Mouse (Mus musculus): ENCODE results near the gene St6galnac6. TPM values are rescaled to one million over a fixed set of nuclear protein-coding genes. Genes with fewer than 3 reads are reported as not detected.

The St6galnac6 gene
- total RNA-seq, 1 experiment from 2014 or later = 4.7 TPM

DNA sequence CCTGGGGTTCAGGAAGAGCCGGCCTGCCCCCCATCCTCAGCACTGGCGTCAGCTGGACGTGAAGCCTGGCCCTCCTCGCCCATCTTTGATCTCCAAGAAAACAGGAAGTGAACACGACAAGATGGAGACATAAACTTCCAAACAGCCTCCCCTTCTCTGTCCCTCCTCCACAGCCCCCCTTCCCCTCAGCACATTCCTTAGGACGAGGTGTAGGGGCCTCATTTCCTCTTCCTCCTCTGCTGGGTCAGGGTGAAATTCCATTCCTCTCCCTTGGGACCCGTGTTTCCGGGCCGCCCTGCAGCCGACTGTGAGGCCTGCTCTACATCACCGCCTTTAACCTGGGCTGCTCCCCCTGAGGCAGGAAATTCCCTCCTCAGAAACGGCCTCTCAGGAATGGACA, 56.3 kb downstream of the St6galnac6 start:
- ATAC-seq (ENCODE audit: extremely low read depth, insufficient number of reproducible peaks, low FRiP score, poor library complexity, severe bottlenecking) = no peak

DNA sequence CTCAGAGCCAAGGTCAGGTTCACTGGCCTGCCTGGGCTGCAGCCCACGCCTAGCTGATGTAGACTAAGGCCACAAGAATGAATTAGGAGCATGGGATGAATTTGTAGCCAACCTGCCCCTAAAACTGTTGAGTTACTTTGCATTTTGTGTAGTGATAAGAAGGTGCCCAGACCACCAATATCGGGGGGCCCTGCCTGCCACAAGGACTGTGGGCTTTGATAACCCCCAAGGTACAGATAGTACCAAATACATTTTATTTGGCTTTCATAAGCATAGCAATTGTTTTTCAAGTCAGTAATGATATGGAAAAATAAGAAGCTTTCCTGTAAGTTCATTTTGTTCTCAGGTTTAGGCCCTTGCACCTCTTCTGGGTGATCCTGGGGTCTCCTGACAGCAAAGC, 59.4 kb downstream of the St6galnac6 start:
- no peak for ATAC-seq (ENCODE audit: extremely low read depth, insufficient number of reproducible peaks, low FRiP score, poor library complexity, severe bottlenecking)

DNA sequence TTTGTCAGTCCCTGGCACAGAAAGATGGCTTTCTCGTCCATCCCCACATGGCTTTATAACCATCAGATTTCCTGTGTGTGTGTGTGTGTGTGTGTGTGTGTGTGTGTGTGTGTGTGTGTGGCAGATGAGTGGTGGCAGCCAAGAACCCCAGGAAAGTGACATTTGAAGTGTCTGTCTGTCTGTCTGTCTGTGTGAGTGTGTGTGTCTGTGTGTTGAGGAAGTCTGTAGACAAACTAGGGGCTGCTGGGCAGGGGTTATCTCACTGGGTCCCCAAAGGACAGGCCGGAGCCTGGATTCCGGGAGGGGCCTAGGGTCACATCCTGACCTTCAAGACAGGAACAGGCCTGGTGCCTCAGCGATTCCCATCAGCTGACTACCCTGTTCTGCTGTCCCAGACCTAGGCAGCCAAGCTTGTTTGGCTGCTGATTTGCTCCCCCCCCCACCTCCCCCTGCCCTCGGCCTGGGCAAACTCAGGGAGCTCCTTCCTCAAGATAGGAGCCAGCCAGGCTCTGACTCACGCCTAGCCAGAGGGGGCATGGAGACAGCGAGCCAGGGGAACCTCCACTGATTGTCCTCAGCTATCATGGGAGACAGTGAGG, 62.1 kb downstream of the St6galnac6 start:
- ATAC-seq (ENCODE audit: extremely low read depth, insufficient number of reproducible peaks, low FRiP score, poor library complexity, severe bottlenecking) = no peak

DNA sequence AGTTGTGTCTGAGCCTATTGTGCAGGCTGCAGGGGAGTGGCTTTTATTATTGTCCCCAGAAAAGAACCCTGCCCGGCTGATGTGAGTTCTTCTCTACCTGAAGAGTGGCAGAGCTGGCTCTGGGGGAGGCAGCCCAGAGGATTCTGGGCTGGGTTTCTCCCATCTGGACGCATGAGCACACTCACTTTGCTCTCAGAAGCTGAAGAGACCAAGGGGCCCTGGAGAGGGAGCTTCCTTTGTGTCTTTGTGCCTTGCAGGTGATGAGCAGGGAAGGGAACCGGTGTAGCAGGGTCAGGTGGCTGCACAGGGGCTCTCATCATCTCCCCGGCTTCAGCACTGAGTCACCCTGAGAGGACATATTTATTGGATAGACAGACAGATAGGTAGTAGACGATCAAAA, 62.8 kb downstream of the St6galnac6 start:
- ATAC-seq (ENCODE audit: extremely low read depth, insufficient number of reproducible peaks, low FRiP score, poor library complexity, severe bottlenecking) = no peak

DNA sequence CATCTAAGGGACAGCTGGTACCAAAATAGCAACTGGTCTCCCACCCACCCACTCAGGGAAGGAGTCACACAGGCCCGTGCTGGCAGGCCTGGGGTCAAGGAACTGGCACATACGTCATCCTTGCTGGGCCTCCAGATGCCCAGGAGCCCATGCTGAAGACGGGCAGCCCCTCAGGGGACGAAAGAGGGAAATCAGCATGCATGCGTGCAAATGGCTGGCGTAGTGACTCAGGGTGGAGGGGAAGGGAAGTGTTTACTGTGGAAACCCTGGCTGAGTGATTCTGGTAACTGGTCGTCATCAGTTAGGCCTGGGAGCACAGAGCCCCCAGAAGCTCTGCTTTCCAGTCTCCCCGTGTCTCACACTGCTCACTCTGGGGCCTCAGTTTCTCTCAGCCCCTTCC, 65.8 kb downstream of the St6galnac6 start:
- no peak for ATAC-seq (ENCODE audit: extremely low read depth, insufficient number of reproducible peaks, low FRiP score, poor library complexity, severe bottlenecking)

DNA sequence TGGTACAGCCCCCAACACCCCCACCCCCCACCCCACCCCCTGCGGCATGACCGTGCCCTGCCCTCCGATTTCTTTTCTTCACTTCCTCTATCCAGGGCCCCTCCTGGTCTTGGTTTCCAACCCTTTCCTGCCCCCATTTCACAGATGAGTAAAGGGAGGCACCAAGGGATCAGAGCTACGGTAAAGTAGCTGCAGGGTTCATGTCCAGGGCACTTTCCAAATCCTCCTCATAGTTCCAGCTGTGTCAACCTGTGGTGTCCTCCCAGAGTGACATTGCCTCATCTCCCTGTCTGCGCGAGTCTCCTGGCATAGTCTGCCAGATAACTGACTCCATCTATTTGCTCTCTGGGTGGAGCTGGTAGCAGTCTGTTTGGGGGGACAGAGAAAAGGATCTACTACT, 66.3 kb downstream of the St6galnac6 start:
- ATAC-seq (ENCODE audit: extremely low read depth, insufficient number of reproducible peaks, low FRiP score, poor library complexity, severe bottlenecking) = no peak

DNA sequence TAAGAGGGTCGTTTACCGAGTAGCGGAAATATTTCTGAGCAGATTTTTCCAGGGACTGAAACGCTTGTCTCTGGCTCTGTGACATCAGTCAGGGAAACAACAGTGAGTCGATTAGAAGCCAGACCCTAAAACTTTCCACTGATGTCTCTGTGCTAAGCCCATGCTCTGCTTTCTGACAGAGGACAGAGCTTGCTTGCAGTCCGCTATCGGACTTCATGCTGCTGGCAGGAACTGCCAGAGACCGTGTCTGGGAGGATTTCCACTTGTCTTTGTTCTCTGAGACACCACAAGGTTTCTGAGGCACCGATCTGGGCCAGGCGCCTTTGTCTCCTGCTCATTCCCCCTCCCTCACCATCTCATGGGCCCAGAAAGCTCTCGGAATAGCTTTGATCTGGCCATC, 68.3 kb downstream of the St6galnac6 start:
- no peak for ATAC-seq (ENCODE audit: extremely low read depth, insufficient number of reproducible peaks, low FRiP score, poor library complexity, severe bottlenecking)

DNA sequence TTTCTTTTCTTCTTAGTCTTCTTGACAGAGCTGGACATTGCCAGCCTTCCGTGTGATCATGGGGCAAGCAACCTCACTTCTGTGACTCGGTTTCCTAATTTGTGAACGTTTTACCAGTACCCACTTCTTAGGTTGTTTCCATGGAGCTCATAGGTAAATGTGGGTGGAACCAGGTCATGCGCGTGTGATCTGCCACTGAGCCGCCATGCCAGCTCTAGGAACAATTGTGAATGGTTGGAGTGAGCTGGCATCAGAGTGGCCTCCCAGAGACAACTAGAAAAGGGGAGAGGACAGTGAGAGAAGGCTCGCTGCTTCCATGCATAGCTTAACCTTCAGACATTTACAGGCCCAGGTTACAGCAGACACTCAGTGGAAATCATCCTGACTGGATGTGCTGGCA, 68.7 kb downstream of the St6galnac6 start:
- ATAC-seq (ENCODE audit: extremely low read depth, insufficient number of reproducible peaks, low FRiP score, poor library complexity, severe bottlenecking) = no peak

DNA sequence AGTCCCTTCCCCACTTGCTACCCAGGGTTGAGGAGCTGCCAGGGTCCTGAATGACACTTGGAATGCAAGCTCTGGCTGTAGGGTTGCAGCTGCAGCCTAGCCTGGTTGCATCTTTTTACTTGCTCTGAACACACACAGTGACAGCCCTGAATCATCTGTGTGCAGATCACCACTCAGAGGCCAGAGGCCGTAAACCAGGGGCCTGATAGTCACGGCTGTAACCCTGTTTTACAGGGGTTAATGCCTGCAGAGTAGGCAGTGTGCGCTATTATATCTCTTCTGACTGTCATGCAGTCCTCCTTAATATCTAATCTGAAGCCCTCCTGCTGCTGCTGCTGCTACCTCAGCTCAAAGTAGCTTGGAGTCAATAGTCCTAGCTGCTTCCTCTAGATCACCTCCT, 70.4 kb downstream of the St6galnac6 start:
- no peak for ATAC-seq (ENCODE audit: extremely low read depth, insufficient number of reproducible peaks, low FRiP score, poor library complexity, severe bottlenecking)

Other genes starting within 250 kb of the St6galnac6 start
- 120 and 134 TPM in 2 replicates for gene Ciz1, start 247.4 kb upstream of the St6galnac6 start, total RNA-seq (2017)
- gene Dnm1, start 246.4 kb upstream of the St6galnac6 start, total RNA-seq (2017) = not detected in 2 replicates
- 31.8 and 39.5 TPM in 2 replicates for gene 1110008P14Rik, start 217.8 kb upstream of the St6galnac6 start, total RNA-seq (2017)
- 246 and 252 TPM in 2 replicates for gene Lcn2, start 211.5 kb upstream of the St6galnac6 start, total RNA-seq (2017)
- gene Ptges2, start 203.8 kb upstream of the St6galnac6 start, total RNA-seq (2017) = 2.9 and 4.1 TPM in 2 replicates
- 6.1 and 6.4 TPM in 2 replicates for gene Naif1, start 149.3 kb upstream of the St6galnac6 start, total RNA-seq (2017)
- 15.2 and 17.8 TPM in 2 replicates for gene Slc25a25, start 148.3 kb upstream of the St6galnac6 start, total RNA-seq (2017)
- 36.8 and 38.4 TPM in 2 replicates for gene Fam102a, start 64.4 kb upstream of the St6galnac6 start, total RNA-seq (2017)
- gene Dpm2, start 28.9 kb upstream of the St6galnac6 start, total RNA-seq (2017) = 38.6 and 47.6 TPM in 2 replicates
- gene Pip5kl1, start 24.9 kb upstream of the St6galnac6 start, total RNA-seq (2017) = 1.3 and 1.4 TPM in 2 replicates
- not detected in 2 replicates for gene 9430097D07Rik, start 24.0 kb upstream of the St6galnac6 start, total RNA-seq (2017)
- gene St6galnac4, start 12.6 kb upstream of the St6galnac6 start, total RNA-seq (2017) = 13.6 and 16.9 TPM in 2 replicates
- gene Ak1, start 22.0 kb downstream of the St6galnac6 start, total RNA-seq (2017) = not detected in 2 replicates
- 0.25 TPM in 1 of 2 replicates, not detected in the other for gene Eng, start 46.9 kb downstream of the St6galnac6 start, total RNA-seq (2017)
- gene Fpgs, start 104.4 kb downstream of the St6galnac6 start, total RNA-seq (2017) = 9.0 and 10.1 TPM in 2 replicates
- gene Cdk9, start 113.4 kb downstream of the St6galnac6 start, total RNA-seq (2017) = 97.2 and 121 TPM in 2 replicates
- gene Sh2d3c, start 121.3 kb downstream of the St6galnac6 start, total RNA-seq (2017) = 151 and 152 TPM in 2 replicates
- not detected in 2 replicates for gene 6330409D20Rik, start 141.3 kb downstream of the St6galnac6 start, total RNA-seq (2017)
- gene Tor2a, start 157.5 kb downstream of the St6galnac6 start, total RNA-seq (2017) = 28.0 and 31.1 TPM in 2 replicates
- gene Ttc16, start 175.9 kb downstream of the St6galnac6 start, total RNA-seq (2017) = 0.12 and 0.47 TPM in 2 replicates
- gene Ptrh1, start 176.1 kb downstream of the St6galnac6 start, total RNA-seq (2017) = 2.0 TPM in 1 of 2 replicates, not detected in the other
- not detected in 2 replicates for gene Cfap157, start 184.7 kb downstream of the St6galnac6 start, total RNA-seq (2017)
- 2.3 and 3.3 TPM in 2 replicates for gene Stxbp1, start 247.5 kb downstream of the St6galnac6 start, total RNA-seq (2017)

All from neutrophil, adult 5-6 weeks (primary cell).